14 mouse cellular contexts compared by ENCODE assay signal in the genomic region with DNA sequence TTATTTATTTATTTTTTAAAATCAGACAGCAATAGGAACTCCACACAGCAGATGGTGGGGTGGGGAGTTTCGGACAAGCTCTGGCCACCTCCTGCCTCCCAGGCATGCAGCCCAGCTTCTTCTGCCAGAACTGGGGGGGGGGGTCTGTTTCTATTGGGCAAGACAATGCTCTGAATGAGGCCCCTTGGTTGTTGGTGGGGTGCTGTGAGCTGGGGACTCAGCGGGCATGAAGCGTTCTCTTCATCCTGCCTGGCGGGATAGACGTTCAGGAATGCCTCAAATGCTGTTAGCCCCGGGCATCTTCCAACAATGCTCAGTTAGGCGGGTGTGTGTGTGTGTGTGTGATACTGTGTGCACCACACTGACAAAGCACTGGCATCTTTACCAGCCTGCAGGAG.
DNase-seq lines count a peak whose midpoint lies in the region; ATAC-seq lines count a peak whose summit lies in the region.
"Had no signal": no experiment of that assay in that cellular context is flagged by ENCODE, and none has a peak within 500 bp of the region (broad histone marks: within the 10 kb centered on the region; RNA-seq: fewer than 3 reads in every experiment).

No protein-coding gene starts in this region.

- H3K9me3 ChIP-seq in hindbrain, embryonic 13.5 days = no peaks in the 10 kb centered on the region

- no peaks in the 10 kb centered on the region for H3K27me3 ChIP-seq in hindbrain, embryonic 13.5 days

- no peaks in the 10 kb centered on the region for H3K36me3 ChIP-seq in hindbrain, embryonic 13.5 days
- H3K36me3 ChIP-seq: G1E had no signal

- ATAC-seq in hindbrain, embryonic 13.5 days (ENCODE audit: low FRiP score) = peak; percentile 54; the same call in 1 of the 2 replicates

- 41% methylated on average over 7 of the region's 7 CpGs for WGBS in hindbrain, embryonic 13.5 days

- H3K9ac ChIP-seq in hindbrain, embryonic 13.5 days = no peak overlapping the region

- H3K4me2 ChIP-seq in hindbrain, embryonic 13.5 days = no peak overlapping the region
- H3K4me2 ChIP-seq: liver, embryonic 11.5 days had no signal

- H3K27ac ChIP-seq in hindbrain, embryonic 13.5 days = 0 out of 2 replicates have a peak overlapping the region, but pooled peaks have one; percentile 12
- H3K27ac ChIP-seq: gastrocnemius, adult 2 months had no signal

- intact Hi-C loops in gastrocnemius, postnatal 36 days (cut with DNase I) = no loop called here

- H3K4me1 ChIP-seq in hindbrain, embryonic 13.5 days (replicated peaks) = peaks cover 18% of the 10 kb centered on the region

- peak; percentile 78 for DNase-seq in heart, adult 11 months
- no peak for DNase-seq in heart, adult 8-10 months (ENCODE audit: low spot score)
- peak; percentile 75 for DNase-seq in brain, adult 2 months (ENCODE audit: low read depth, low spot score)
- peak; percentile 71 to 82 for DNase-seq in cerebellum, postnatal 25 days
- no peak for DNase-seq in gastrocnemius, postnatal 36 days
- no peak for DNase-seq in layer of hippocampus, adult 11-12 months (ENCODE audit: low spot score)
- DNase-seq in layer of hippocampus, adult 9-11 months = no peak
- DNase-seq: gastrocnemius, adult 2 months; kidney, adult 8-10 months; layer of hippocampus, postnatal 36 days; spleen, adult 18-20 months had no signal

- H3K4me3 ChIP-seq in hindbrain, embryonic 13.5 days = no peak overlapping the region
- H3K4me3 ChIP-seq: gastrocnemius, adult 2 months had no signal

Comparison
In these comparisons a context has a peak if more than half of its experiments do, and no peak if none do; other contexts are left out.
1. DNase-seq: peak in heart, adult 11 months (single experiment), brain, adult 2 months (single experiment) and cerebellum, postnatal 25 days (2 of 2); none in heart, adult 8-10 months (single experiment), gastrocnemius, postnatal 36 days (0 of 2), layer of hippocampus, adult 11-12 months (single experiment) and layer of hippocampus, adult 9-11 months (single experiment).